Mouse (Mus musculus) cerebellum, adult 2 months (tissue): ENCODE data around the gene Rgs10.

Experiments used
- CTCF ChIP-seq: fragments of 200-500 bp; IDR thresholded peaks from 2 replicates; pipeline ENCODE4 v1.5.1; 2011; ENCODE audit warnings: low read depth, mild to moderate bottlenecking, control low read depth, low read length, moderate library complexity, borderline replicate concordance; ENCODE audit not compliant: insufficient read depth
- POLR2A ChIP-seq: fragments of 200-500 bp; IDR thresholded peaks from 2 replicates; pipeline ENCODE4 v1.6.1; 2011; ENCODE audit warnings: low read length, control low read depth, borderline replicate concordance; ENCODE audit not compliant: insufficient read depth

DNA sequence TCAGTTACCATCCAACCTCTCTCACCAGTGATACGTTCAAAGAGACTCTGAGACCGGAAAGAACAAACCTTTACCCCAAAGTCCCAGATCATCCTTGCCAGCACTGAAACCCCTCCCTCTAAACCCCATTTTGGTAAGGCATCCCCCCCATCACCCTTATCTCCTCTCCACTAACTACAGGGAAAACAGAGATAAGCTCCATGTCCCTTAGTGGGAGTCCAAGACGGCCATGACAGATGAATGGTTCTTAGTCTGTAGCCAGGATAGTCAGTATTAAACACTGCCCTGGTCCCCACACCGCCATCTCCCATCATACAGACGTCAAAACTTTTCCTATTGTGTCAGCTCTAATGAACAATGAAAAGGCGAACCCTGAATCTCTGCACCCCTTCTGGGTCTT lies 14.6 kb downstream of the Rgs10 start:
- TF ChIP-seq CTCF: no peak
- no peak for TF ChIP-seq POLR2A
